Mouse (Mus musculus) ES-E14 (cell line): ENCODE data around the gene Oser1. TPM values are rescaled to one million over a fixed set of nuclear protein-coding genes. Genes with fewer than 3 reads are reported as not detected.

Experiments
- DNase-seq: peaks from one replicate; pipeline ENCODE4 v3.0.0-alpha.2; 2013; ENCODE audit warnings: low read depth, low spot score
- H3K27ac ChIP-seq: 2 replicates; pipeline ENCODE4 v1.5.1; 2012; ENCODE audit warnings: low read depth, mild to moderate bottlenecking, low read length, moderate library complexity, mixed read lengths; ENCODE audit not compliant: poor library complexity, insufficient read depth, severe bottlenecking
- H3K36me3 ChIP-seq: 2 replicates; pipeline ENCODE4 v1.6.1; 2012; ENCODE audit warnings: mild to moderate bottlenecking, low read length, moderate library complexity, mixed read lengths; ENCODE audit not compliant: control insufficient read depth, poor library complexity, insufficient read depth, severe bottlenecking
- H3K4me1 ChIP-seq, 2 experiments: fragments of 150-350 bp in 1 of 2; sonication (generic) in 1 of 2; 2 replicates each; pipeline ENCODE4 v1.6.1; 2012; ENCODE audit warnings: low read length in 2 of 2, mild to moderate bottlenecking in 1 of 2, mixed read lengths in 1 of 2; ENCODE audit not compliant: control insufficient read depth in 2 of 2, insufficient read depth in 2 of 2, poor library complexity in 1 of 2
- H3K4me3 ChIP-seq, 2 experiments: fragments of 150-350 bp in 1 of 2; sonication (generic) in 1 of 2; 2 replicates each; pipeline ENCODE4 v1.5.1; 2012; ENCODE audit warnings: low read length in 2 of 2, low read depth in 1 of 2, mild to moderate bottlenecking in 1 of 2, mixed read lengths in 1 of 2; ENCODE audit not compliant: insufficient read depth in 1 of 2, poor library complexity in 1 of 2, severe bottlenecking in 1 of 2
- H3K9ac ChIP-seq: 2 replicates; pipeline ENCODE4 v1.6.1; 2012; ENCODE audit warnings: low read depth, mild to moderate bottlenecking, low read length, mixed read lengths; ENCODE audit not compliant: poor library complexity, insufficient read depth, severe bottlenecking
- H3K9me3 ChIP-seq: fragments of 150-350 bp; sonication (generic); 2 replicates; pipeline ENCODE4 v1.6.1; 2012; ENCODE audit warnings: low read depth, mild to moderate bottlenecking, low read length; ENCODE audit not compliant: control insufficient read depth, insufficient read depth
- CHD2 ChIP-seq: IDR thresholded peaks from 2 replicates; pipeline ENCODE4 v1.6.1; 2014; ENCODE audit warnings: mild to moderate bottlenecking, low read depth, low read length, inconsistent platforms
- HCFC1 ChIP-seq: IDR thresholded peaks from 2 replicates; pipeline ENCODE4 v1.6.1; 2012; ENCODE audit warnings: low read length, inconsistent platforms, borderline replicate concordance; ENCODE audit not compliant: insufficient read depth
- MAFK ChIP-seq: IDR thresholded peaks from 2 replicates; pipeline ENCODE4 v1.6.1; 2014; ENCODE audit warnings: mild to moderate bottlenecking, low read depth, low read length, inconsistent platforms; ENCODE audit not compliant: insufficient read depth
- ZC3H11A ChIP-seq: IDR thresholded peaks from 2 replicates; pipeline ENCODE4 v1.6.1; 2012; ENCODE audit warnings: low read depth, mild to moderate bottlenecking, inconsistent platforms, low read length, borderline replicate concordance
- ZNF384 ChIP-seq: IDR thresholded peaks from 2 replicates; pipeline ENCODE4 v1.6.1; 2012; ENCODE audit warnings: low read depth, low read length, inconsistent platforms
- in situ Hi-C, 2 experiments: fragments of 600-800 bp; cut with MboI; formaldehyde crosslinking; loops; one replicate each; pipeline ENCODE4 v1.15.1; 2025; ENCODE audit warnings: low sequenced_read_pairs in 2 of 2, inconsistent platforms in 1 of 2; ENCODE audit not compliant: unreplicated experiment in 2 of 2
- total RNA-seq: library from RNA; depleted of rRNA; stranded (reverse); fragments of 300-350 nt; gene quantifications from 2 replicates; pipeline ENCODE4 v1.2.3, GENCODE M21; 2012

Oser1 gene
- total RNA-seq, 1 experiment = 42.0 TPM

DNA sequence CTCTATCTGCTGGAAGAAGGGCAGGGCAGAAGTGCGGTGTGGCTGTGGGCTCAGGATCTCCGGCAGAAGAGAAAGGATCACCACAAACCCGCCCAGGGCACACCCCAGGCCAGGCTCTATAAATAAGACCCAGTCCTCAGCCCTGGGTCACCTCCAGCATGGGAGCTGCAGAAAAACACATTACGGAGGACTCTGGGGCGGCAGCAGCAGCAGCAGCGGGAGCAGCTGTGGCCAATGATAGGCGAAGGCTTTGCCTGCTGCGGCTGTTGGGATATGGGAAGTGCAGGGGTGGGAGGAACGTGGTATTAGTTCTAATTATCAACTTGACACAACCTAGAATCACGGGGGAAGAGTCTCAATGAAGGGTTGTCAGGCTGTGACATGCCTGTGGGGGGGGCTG is 34.9 kb upstream of the Oser1 start:
- H3K9ac ChIP-seq = peak overlapping the region; percentile 29; the same call in 1 of the 2 replicates
- no peak overlapping the region for H3K27ac ChIP-seq
- in situ Hi-C loops = no loop called here
- peaks cover 13 to 14% of the 10 kb centered on the region in 2 experiments for H3K4me1 ChIP-seq
- peak overlapping the region; percentile 22 to 29; a peak in 3 of 4 replicates for H3K4me3 ChIP-seq
- no peak for DNase-seq
- no peaks in the 10 kb centered on the region for H3K9me3 ChIP-seq
- 0 out of 2 replicates have a peak, but pooled peaks have one; percentile 34 for TF ChIP-seq ZNF384
- TF ChIP-seq CHD2 = no peak
- no peak for TF ChIP-seq ZC3H11A
- no peaks in the 10 kb centered on the region for H3K36me3 ChIP-seq

DNA sequence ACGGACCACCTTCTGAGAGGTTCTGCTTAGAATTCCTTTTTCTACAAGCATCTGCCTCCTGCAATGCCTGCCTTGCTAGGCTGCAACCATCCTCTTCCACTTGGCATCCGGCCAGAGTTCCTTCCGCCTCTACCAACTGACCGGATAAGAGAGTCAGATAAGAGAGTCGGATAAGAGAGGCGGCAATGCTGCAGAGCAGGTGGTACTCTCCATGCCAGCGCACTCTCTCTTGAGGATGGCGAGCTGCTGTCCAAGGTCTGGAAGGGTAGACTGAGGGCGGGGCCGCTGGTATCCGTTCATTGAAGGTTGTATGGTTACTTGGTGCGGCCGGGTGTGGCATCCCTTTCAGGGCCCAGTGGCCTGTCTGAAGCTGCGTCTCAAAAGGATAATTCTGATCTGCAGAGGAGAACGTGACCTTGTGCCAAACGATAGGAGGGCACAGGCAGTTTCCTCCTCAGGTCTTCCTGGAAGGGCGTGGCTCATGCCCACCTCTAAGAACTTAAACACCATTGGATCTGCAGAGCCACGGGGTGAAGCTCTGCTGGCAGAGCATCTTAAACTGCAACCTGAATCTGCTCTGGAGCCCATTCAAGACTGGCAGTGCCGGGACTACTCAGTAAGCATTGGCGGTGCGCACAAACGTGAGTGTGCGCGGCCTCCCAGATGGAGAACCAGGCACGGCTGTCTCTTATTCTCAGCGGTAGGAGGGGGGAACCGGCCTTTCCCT is 34.2 kb upstream of the Oser1 start:
- H3K4me1 ChIP-seq = peaks cover 10% of the 10 kb centered on the region in 2 experiments; a peak in 3 of 4 replicates
- peak overlapping the region; percentile 22 to 29; a peak in 3 of 4 replicates for H3K4me3 ChIP-seq
- H3K36me3 ChIP-seq = no peaks in the 10 kb centered on the region
- no peak for TF ChIP-seq HCFC1
- TF ChIP-seq ZNF384 = no peak
- no peak for TF ChIP-seq CHD2
- no peak for TF ChIP-seq MAFK
- no peak for TF ChIP-seq ZC3H11A
- H3K27ac ChIP-seq = no peak overlapping the region
- no peak for DNase-seq
- in situ Hi-C loops = no loop called here
- H3K9ac ChIP-seq = peak overlapping the region; percentile 29; the same call in 1 of the 2 replicates
- H3K9me3 ChIP-seq = no peaks in the 10 kb centered on the region

DNA sequence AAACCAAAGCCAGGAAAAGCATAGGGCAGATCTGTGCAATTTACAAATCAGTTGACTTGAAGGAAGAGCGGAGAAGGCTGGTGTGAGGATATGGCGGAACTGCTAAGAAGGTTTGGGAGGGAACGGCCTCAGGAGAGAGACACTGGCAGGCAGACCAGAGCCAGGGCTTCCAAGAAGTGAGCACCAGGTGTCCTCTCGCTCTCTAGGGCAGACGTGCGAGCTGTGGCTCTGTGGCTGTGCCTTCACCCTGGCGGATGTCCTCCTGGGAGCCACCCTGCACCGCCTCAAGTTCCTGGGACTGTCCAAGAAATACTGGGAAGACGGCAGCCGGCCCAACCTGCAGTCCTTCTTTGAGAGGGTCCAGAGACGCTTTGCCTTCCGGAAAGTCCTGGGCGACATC is 28.9 kb upstream of the Oser1 start:
- H3K9me3 ChIP-seq = no peaks in the 10 kb centered on the region
- no peak overlapping the region; the same call in 1 of the 2 replicates for H3K9ac ChIP-seq
- peaks cover 5% of the 10 kb centered on the region in 2 experiments; a peak in 2 of 4 replicates for H3K4me1 ChIP-seq
- H3K36me3 ChIP-seq = no peaks in the 10 kb centered on the region
- no peak overlapping the region for H3K27ac ChIP-seq
- TF ChIP-seq ZNF384 (no peak), MAFK (no peak), CHD2 (no peak), ZC3H11A (no peak), HCFC1 (no peak)
- H3K4me3 ChIP-seq = peak overlapping the region in 1 of 2 experiments; percentile 33; a peak in 1 of 4 replicates
- DNase-seq = no peak
- in situ Hi-C loops = no loop called here

DNA sequence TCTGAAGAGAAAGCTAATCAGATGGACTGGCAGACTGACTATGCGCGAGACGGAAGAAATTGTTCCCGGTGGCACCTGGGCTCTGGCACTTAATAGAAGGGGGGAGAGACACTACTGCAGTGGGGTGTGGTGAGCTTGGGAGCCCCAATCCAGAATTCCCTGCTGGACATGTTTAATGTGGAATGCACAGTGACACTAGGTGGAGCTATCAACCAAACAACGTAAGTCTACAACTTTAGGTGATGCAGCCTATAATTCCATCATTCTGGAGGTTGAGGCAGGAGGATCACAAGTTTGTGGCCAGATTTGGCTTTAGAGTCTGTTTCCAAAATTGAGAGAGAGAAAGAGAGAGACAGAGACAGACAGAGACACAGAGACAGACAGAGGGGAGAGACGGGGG is 28.2 kb upstream of the Oser1 start:
- no peak overlapping the region for H3K4me3 ChIP-seq
- no peak overlapping the region for H3K27ac ChIP-seq
- TF ChIP-seq ZC3H11A = no peak
- TF ChIP-seq CHD2 = no peak
- TF ChIP-seq ZNF384 = no peak
- no peak for TF ChIP-seq HCFC1
- no peak for TF ChIP-seq MAFK
- in situ Hi-C loops = no loop called here
- no peaks in the 10 kb centered on the region for H3K9me3 ChIP-seq
- no peak for DNase-seq
- H3K9ac ChIP-seq = no peak overlapping the region
- peaks cover 4 to 5% of the 10 kb centered on the region in 2 experiments; a peak in 2 of 4 replicates for H3K4me1 ChIP-seq
- no peaks in the 10 kb centered on the region for H3K36me3 ChIP-seq

DNA sequence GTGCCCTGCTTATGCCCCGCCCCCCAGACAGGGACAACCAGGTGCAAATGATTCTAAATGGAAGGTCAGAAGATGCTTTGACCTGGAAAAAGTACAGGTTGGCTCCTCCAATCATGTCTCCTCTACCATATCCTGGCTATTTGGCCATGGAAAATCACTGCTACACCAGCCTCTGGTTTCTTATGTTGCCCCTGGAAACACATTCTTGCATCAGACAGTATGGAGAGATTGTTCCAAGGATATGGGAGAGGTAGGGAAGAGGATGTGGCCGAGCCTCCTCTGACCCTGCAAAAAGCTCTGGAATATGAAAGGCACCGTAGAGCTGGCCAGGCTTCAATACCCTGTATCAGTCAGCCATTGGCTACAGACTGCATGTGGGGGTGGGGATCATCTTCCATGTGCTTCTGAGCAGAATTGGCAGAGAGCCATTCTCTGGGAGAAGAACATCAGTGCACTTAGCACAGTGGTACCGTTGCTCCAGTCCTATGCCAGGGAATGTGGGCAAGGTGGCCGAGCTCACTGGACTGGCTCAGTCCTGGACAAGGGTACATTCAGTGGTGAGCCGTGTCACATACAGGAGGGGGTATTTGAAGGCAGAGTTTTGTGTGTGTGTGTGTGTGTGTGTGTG is 26.3 kb upstream of the Oser1 start:
- Histone ChIP-seq H3K4me3 (no peak overlapping the region), H3K27ac (no peak overlapping the region), H3K9ac (no peak overlapping the region), H3K36me3 (no peaks in the 10 kb centered on the region), H3K4me1 (peaks cover 4 to 5% of the 10 kb centered on the region in 2 experiments; a peak in 2 of 4 replicates), H3K9me3 (no peaks in the 10 kb centered on the region)
- in situ Hi-C loops = no loop called here
- DNase-seq = no peak
- TF ChIP-seq CHD2 = no peak
- no peak for TF ChIP-seq ZC3H11A
- no peak for TF ChIP-seq MAFK
- TF ChIP-seq ZNF384 = no peak
- TF ChIP-seq HCFC1 = no peak
